Comparison of ENCODE assay signal across 8 mouse cellular contexts in genomic region chr17:47924383-47925339, GRCm38 (mm10). TPM values are rescaled to one million over a fixed set of nuclear protein-coding genes. Genes with fewer than 3 reads are reported as not detected.
DNase-seq lines count a peak whose midpoint lies in the region; ATAC-seq and TF ChIP-seq lines count a peak whose summit lies in the region.

Gene Foxp4, minus strand, starts transcription at chr17:47924645.

- peak within 1 kb of the TSS; percentile 96 for H3K27ac ChIP-seq in forebrain, embryonic 12.5 days
- peak within 1 kb of the TSS; percentile 86 for H3K27ac ChIP-seq in heart, postnatal 0 days (ENCODE audit: low read depth)
- H3K27ac ChIP-seq in liver, postnatal 0 days (ENCODE audit: low read depth) = peak within 1 kb of the TSS; percentile 91
- peak within 1 kb of the TSS; percentile 89 for H3K27ac ChIP-seq in neural tube, embryonic 13.5 days (replicated peaks)

- H3K27me3 ChIP-seq in E14TG2a.4 (ENCODE audit: insufficient read depth, low read length) = peaks cover 31% of the 10 kb centered on the region
- peaks cover 38% of the 10 kb centered on the region for H3K27me3 ChIP-seq in forebrain, embryonic 12.5 days
- peaks cover 2% of the 10 kb centered on the region; the same call in 1 of the 2 replicates for H3K27me3 ChIP-seq in heart, postnatal 0 days (ENCODE audit: control insufficient read depth, insufficient read depth, low read length)
- H3K27me3 ChIP-seq in liver, postnatal 0 days (ENCODE audit: insufficient read depth, low read length) = peaks cover 16% of the 10 kb centered on the region
- H3K27me3 ChIP-seq in neural tube, embryonic 13.5 days = peaks cover 57% of the 10 kb centered on the region

- TF ChIP-seq CTCF in E14TG2a.4 (conservative IDR thresholded peaks at IDR 0.05; ENCODE audit: low read length) = no peak
- no peak for TF ChIP-seq CTCF in heart, postnatal 0 days (IDR thresholded peaks at IDR 0.05; ENCODE audit: low read depth)
- TF ChIP-seq CTCF in liver, postnatal 0 days (IDR thresholded peaks at IDR 0.05; ENCODE audit: low read depth) = no peak

- WGBS in forebrain, embryonic 12.5 days = under 1% methylated on average over 65 of the region's 91 CpGs
- WGBS in heart, postnatal 0 days = under 1% methylated on average over 86 of the region's 91 CpGs
- 6% methylated on average over 81 of the region's 91 CpGs for WGBS in liver, postnatal 0 days (ENCODE audit: insufficient replicate concordance)
- WGBS in neural tube, embryonic 13.5 days = under 1% methylated on average over 77 of the region's 91 CpGs

- no peaks in the 10 kb centered on the region for H3K9me3 ChIP-seq in E14TG2a.4 (ENCODE audit: low read length)
- H3K9me3 ChIP-seq in forebrain, embryonic 12.5 days = 0 out of 2 replicates have a peak, but pooled peaks cover 3% of the 10 kb centered on the region
- H3K9me3 ChIP-seq in heart, postnatal 0 days (replicated peaks; ENCODE audit: control insufficient read depth, low read length) = no peaks in the 10 kb centered on the region
- no peaks in the 10 kb centered on the region for H3K9me3 ChIP-seq in liver, postnatal 0 days (ENCODE audit: low read length)
- H3K9me3 ChIP-seq in neural tube, embryonic 13.5 days = no peaks in the 10 kb centered on the region; the same call in 1 of the 2 replicates

- peak within 1 kb of the TSS; percentile 95 for H3K4me3 ChIP-seq in E14TG2a.4 (replicated peaks; ENCODE audit: low read length)
- H3K4me3 ChIP-seq in forebrain, embryonic 12.5 days (replicated peaks) = peak within 1 kb of the TSS; percentile 90
- H3K4me3 ChIP-seq in heart, postnatal 0 days (ENCODE audit: low read depth, low read length) = peak within 1 kb of the TSS; percentile 91
- peak within 1 kb of the TSS; percentile 90 for H3K4me3 ChIP-seq in liver, postnatal 0 days (ENCODE audit: low read depth, low read length)
- peak within 1 kb of the TSS; percentile 79 for H3K4me3 ChIP-seq in neural tube, embryonic 13.5 days

- no peaks in the 10 kb centered on the region for H3K36me3 ChIP-seq in E14TG2a.4 (ENCODE audit: insufficient read depth, low read length)
- H3K36me3 ChIP-seq in forebrain, embryonic 12.5 days (replicated peaks) = 0 out of 2 replicates have a peak, but pooled peaks cover under 1% of the 10 kb centered on the region
- H3K36me3 ChIP-seq in heart, postnatal 0 days (replicated peaks; ENCODE audit: control insufficient read depth, insufficient read depth, low read length) = no peaks in the 10 kb centered on the region
- no peaks in the 10 kb centered on the region for H3K36me3 ChIP-seq in liver, postnatal 0 days (replicated peaks; ENCODE audit: insufficient read depth, low read length)
- H3K36me3 ChIP-seq in neural tube, embryonic 13.5 days = no peaks in the 10 kb centered on the region

- TF ChIP-seq EP300 in heart, postnatal 0 days (IDR thresholded peaks at IDR 0.05; ENCODE audit: low read depth) = no peak
- no peak for TF ChIP-seq EP300 in liver, postnatal 0 days (IDR thresholded peaks at IDR 0.05; ENCODE audit: low read depth)

- peaks cover 59% of the 10 kb centered on the region for H3K4me1 ChIP-seq in E14TG2a.4 (replicated peaks; ENCODE audit: low read depth, low read length)
- H3K4me1 ChIP-seq in forebrain, embryonic 12.5 days = peaks cover 54% of the 10 kb centered on the region
- peaks cover 10% of the 10 kb centered on the region; the same call in 1 of the 2 replicates for H3K4me1 ChIP-seq in heart, postnatal 0 days (ENCODE audit: control insufficient read depth, insufficient read depth)
- peaks cover 16% of the 10 kb centered on the region; the same call in 1 of the 2 replicates for H3K4me1 ChIP-seq in liver, postnatal 0 days (ENCODE audit: insufficient read depth)
- peaks cover 55% of the 10 kb centered on the region for H3K4me1 ChIP-seq in neural tube, embryonic 13.5 days (replicated peaks)

- ATAC-seq in forebrain, embryonic 12.5 days (ENCODE audit: low FRiP score) = peak; percentile 78
- ATAC-seq in heart, postnatal 0 days (ENCODE audit: insufficient read depth, low read depth) = peak; percentile 91
- peak; percentile 91 for ATAC-seq in liver, postnatal 0 days
- peak; percentile 85 for ATAC-seq in neural tube, embryonic 13.5 days (ENCODE audit: low read depth)

- H3K9ac ChIP-seq in forebrain, embryonic 12.5 days = peak within 1 kb of the TSS; percentile 98
- H3K9ac ChIP-seq in heart, postnatal 0 days (replicated peaks; ENCODE audit: low read depth, low read length) = peak within 1 kb of the TSS; percentile 80
- H3K9ac ChIP-seq in liver, postnatal 0 days (replicated peaks) = peak within 1 kb of the TSS; percentile 88
- peak within 1 kb of the TSS; percentile 82 for H3K9ac ChIP-seq in neural tube, embryonic 13.5 days

- peak within 1 kb of the TSS; percentile 76 for H3K4me2 ChIP-seq in forebrain, embryonic 12.5 days
- H3K4me2 ChIP-seq in heart, postnatal 0 days (ENCODE audit: low read depth, low read length) = peak within 1 kb of the TSS; percentile 97
- H3K4me2 ChIP-seq in liver, postnatal 0 days (ENCODE audit: low read depth, low read length) = peak within 1 kb of the TSS; percentile 97
- peak within 1 kb of the TSS; percentile 97 for H3K4me2 ChIP-seq in neural tube, embryonic 13.5 days

- DNase-seq in c-Kit-positive CD71-positive TER-119-negative erythroid progenitor cells, embryonic 14.5 days (ENCODE audit: low read depth) = peak; percentile 83
- peak; percentile 89 for DNase-seq in heart, postnatal 0 days (ENCODE audit: low spot score)
- peak; percentile 83 to 88 for DNase-seq in kidney, postnatal 36 days
- DNase-seq in liver, postnatal 0 days = peak; percentile 86
- DNase-seq in telencephalon, adult 2 months (ENCODE audit: low read depth, low spot score) = peak; percentile 79

RNA-seq across cellular contexts. Expression of gene Foxp4, which starts in this region (rescaled TPM):
- polyA plus RNA-seq in forebrain, embryonic 12.5 days (2016; fragmentation: Nextera tagmentation; extraction: Ambion mirVana) = 22.6 and 24.3 TPM in 2 replicates
- 14.2 and 21.0 TPM in 2 replicates for total RNA-seq in heart, postnatal 0 days (2014; rRNA removed; ENCODE audit: low replicate concordance)
- 3.3 and 4.1 TPM in 2 replicates for polyA plus RNA-seq in heart, postnatal 0 days (2015; fragmentation: Nextera tagmentation; extraction: Ambion mirVana)
- 5.9 and 6.2 TPM in 2 replicates for polyA plus RNA-seq in liver, postnatal 0 days (2015; fragmentation: Nextera tagmentation; extraction: Ambion mirVana)
- polyA plus RNA-seq in neural tube, embryonic 13.5 days (2015; fragmentation: Nextera tagmentation; extraction: Ambion mirVana) = 17.2 and 18.5 TPM in 2 replicates

Comparison
In these comparisons a context has a peak if more than half of its experiments do, and no peak if none do; other contexts are left out.
1. Peak in every context shown above with its lines: DNase-seq, ATAC-seq, H3K4me3 ChIP-seq and H3K27ac ChIP-seq.